Mouse (Mus musculus): ENCODE data around the gene H2-M10.2.

DNA sequence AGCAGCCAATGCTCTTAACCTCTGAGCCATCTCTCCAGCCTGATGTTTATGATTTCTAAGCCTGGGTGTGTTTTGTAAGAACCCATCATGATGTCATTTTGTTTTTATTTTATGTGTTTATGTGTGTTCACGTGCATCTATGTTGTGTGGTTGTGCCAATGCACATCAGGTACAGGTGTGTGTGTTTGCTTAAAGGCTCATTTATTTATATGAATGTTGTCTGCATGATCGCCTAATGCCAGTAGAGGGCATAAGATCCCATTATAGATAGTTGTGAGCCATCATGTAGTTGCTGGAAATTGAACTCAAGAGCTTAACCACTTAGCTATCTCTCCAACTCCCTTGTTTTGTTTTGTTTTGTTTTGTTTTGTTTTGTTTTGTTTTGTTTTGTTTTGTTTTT is 40.5 kb downstream of the H2-M10.2 start:
- no peak for TF ChIP-seq CTCF (IDR thresholded peaks at IDR 0.05; ENCODE audit: low read depth, low read length)
- TF ChIP-seq POLR2A (IDR thresholded peaks at IDR 0.05; ENCODE audit: insufficient read depth, low read length), result no peak
- TF ChIP-seq EP300 (IDR thresholded peaks at IDR 0.05; ENCODE audit: insufficient read depth, low read depth, low read length), result no peak
